Mouse (Mus musculus) MEL-GATA-1-ER (cell line): ENCODE data around the gene Ergic1.

Source experiments
- DNase-seq: peaks from one replicate; pipeline ENCODE4 v3.0.0-alpha.2; 2012; ENCODE audit warnings: low read depth; ENCODE audit errors: extremely low read depth

The Ergic1 gene

GRCm38 (mm10) chr17:26574701-26575100 lies 13.4 kb downstream of the Ergic1 start:
- no peak for DNase-seq

GRCm38 (mm10) chr17:26575786-26576690 lies 14.7 kb downstream of the Ergic1 start:
- no peak for DNase-seq

GRCm38 (mm10) chr17:26576833-26577232 lies 15.5 kb downstream of the Ergic1 start:
- no peak for DNase-seq

GRCm38 (mm10) chr17:26577309-26577708 lies 16.0 kb downstream of the Ergic1 start:
- DNase-seq, result no peak

DNA sequence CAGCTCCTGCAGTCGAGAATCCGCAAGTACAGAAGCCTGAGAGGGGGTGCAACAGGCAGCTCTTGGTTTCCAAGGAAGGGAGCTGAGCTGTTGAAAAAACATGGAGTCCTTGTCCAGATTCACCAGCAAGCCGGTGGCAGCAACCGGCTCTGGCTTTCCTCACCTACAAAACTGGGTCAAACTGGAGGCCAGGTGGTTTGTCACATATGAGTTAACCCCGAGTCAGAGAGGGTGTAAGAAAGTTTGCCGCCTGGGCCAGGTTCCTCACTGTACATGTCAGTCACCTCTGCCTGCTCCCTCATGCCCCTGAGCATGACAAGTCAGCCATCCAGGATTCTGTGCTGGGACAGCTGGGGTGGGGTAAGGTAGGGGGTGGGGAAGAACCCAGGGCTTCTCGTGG lies 16.9 kb downstream of the Ergic1 start:
- DNase-seq, result no peak

- DNase-seq, result no peak
Observed at GRCm38 (mm10) chr17:26578771-26579170, 17.5 kb downstream of the Ergic1 start.

- no peak for DNase-seq
Observed at GRCm38 (mm10) chr17:26579396-26579795, 18.1 kb downstream of the Ergic1 start.

DNA sequence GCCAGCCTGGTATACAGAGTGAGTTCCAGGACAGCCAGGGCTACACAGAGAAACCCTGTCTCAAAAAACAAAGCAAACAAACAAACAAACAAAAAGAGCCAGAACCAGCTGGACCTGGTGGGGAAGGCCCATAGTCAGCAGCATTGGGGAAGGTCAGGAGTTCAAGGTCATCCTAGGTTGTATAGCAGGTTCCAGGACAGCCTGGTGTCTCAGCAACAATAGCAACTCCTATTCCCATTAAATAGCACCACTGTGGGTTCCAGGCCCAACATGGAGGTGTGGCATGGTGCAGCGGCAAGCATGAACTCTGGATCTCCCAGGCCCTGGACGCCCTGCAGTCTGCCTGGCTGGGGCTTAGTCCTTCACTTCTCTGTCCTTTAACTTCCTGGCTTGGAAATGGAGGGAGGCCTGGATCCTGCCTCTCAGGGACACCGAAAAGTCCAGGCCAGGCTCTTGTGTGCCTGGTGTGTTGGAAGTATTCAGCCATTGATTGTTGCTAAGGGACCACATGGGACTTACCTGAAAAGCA lies 19.6 kb downstream of the Ergic1 start:
- no peak for DNase-seq

GRCm38 (mm10) chr17:26582297-26582696 lies 21.0 kb downstream of the Ergic1 start:
- DNase-seq, result no peak

- DNase-seq, result no peak
Observed at GRCm38 (mm10) chr17:26583056-26583455, 21.8 kb downstream of the Ergic1 start.

GRCm38 (mm10) chr17:26583606-26584005 lies 22.3 kb downstream of the Ergic1 start:
- no peak for DNase-seq

GRCm38 (mm10) chr17:26584063-26584462 lies 22.8 kb downstream of the Ergic1 start:
- no peak for DNase-seq

- DNase-seq, result no peak
Observed at GRCm38 (mm10) chr17:26584558-26585136, 23.4 kb downstream of the Ergic1 start.

- DNase-seq, result no peak
Observed at GRCm38 (mm10) chr17:26587961-26588487, 26.7 kb downstream of the Ergic1 start.

- no peak for DNase-seq
Observed at GRCm38 (mm10) chr17:26592510-26592909, 31.2 kb downstream of the Ergic1 start.

- DNase-seq, result no peak
Observed at GRCm38 (mm10) chr17:26593199-26593598, 31.9 kb downstream of the Ergic1 start.

GRCm38 (mm10) chr17:26594171-26594570 lies 32.9 kb downstream of the Ergic1 start:
- no peak for DNase-seq

- DNase-seq, result no peak
Observed at GRCm38 (mm10) chr17:26594958-26595357, 33.7 kb downstream of the Ergic1 start.

- DNase-seq, result no peak
Observed at GRCm38 (mm10) chr17:26595448-26596167, 34.3 kb downstream of the Ergic1 start.

DNA sequence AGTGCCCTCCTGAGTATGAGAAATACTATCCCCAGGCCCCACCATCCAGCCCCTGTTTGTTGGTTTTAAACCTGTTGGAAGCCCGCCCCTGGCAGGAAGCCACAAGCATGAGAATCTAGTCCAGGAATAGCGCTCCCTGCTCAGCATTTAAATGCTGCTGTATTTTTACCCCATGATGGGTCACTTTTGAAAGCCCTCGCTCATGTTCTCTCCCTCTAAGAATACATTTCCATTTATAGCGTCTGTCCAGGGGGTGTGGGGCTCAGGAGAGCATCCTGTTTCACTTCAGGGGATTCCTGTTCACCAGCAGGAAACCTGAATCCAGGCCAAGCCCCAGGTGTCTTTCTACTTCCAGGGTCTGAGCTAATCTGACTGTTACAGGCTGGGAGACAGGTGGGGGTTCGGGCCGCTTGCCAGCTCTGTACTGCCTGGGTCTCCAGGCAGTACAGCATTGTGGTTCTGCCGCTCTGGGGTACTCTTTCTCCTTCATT lies 34.9 kb downstream of the Ergic1 start:
- no peak for DNase-seq

DNA sequence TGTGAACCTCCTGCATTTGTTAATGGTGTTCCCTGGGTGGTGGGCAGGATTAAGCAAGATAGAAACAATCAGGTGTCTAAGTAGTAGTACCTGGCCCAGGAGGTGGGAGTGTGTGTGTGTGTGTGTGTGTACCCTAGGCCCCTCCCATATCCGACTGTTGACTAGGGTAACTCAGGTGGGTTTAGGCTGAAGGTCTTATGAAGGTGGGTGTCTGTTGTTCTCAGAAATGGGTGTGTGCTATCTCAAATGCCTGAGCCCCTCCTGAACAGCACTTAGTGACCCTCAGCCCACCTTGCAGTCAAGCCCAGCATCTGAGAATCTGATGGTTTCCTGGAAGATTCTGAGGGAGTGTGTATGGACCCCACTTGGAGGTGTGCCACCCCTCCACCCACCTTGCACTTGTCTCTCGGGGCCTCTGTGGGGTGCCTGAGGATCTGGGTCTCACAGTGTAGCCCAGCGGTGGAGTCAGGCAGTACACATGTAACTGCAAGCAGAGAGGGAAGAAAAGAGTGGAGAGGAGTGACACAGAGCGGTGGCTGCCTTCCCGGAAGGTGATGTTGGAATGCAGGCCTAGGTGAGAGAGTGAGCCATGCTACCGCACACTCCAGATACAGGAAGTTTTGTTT lies 35.7 kb downstream of the Ergic1 start:
- DNase-seq, result no peak
